Mouse (Mus musculus): ENCODE data around the gene Tmsb10.

GRCm38 (mm10) chr6:72937859-72938258, 20.7 kb downstream of the Tmsb10 start:
- TF ChIP-seq CTCF (IDR thresholded peaks at IDR 0.05; ENCODE audit: borderline replicate concordance, extremely low read depth, insufficient read depth, insufficient read length) = no peak
- no peak for TF ChIP-seq POLR2A (IDR thresholded peaks at IDR 0.05; ENCODE audit: borderline replicate concordance, extremely low read depth, insufficient read depth, insufficient read length, poor library complexity, severe bottlenecking)
